Mouse (Mus musculus) limb, embryonic 13.5 days (tissue): ENCODE measurements at regions not wholly inside any gene's neighbourhood (a gene's known extent, or its start where the extent isn't known, plus 50 kb on each side); places are given as distances from the start of the nearest gene placed in this dataset.
A peak's percentile ranks its signal among the peaks of the same experiment; 100 is the strongest.

Source experiments
- ATAC-seq: fragments of 200-750 bp; cut with Nextera tagmentation; 2 replicates; pipeline ENCODE4 v1.8.0; 2017; ENCODE audit warnings: low read depth, moderate number of reproducible peaks, moderate TSS enrichment; ENCODE audit not compliant: low FRiP score
- H3K27ac ChIP-seq: fragments of 300-500 bp; sonication (generic); 2 replicates; pipeline ENCODE4 v1.5.1; 2015; ENCODE audit warnings: inconsistent platforms, mild to moderate bottlenecking, moderate library complexity
- H3K27me3 ChIP-seq: fragments of 300-500 bp; sonication (generic); 2 replicates; pipeline ENCODE4 v1.6.1; 2015; ENCODE audit warnings: mild to moderate bottlenecking, inconsistent platforms
- H3K36me3 ChIP-seq: fragments of 300-500 bp; sonication (generic); 2 replicates; pipeline ENCODE4 v1.6.1; 2015; ENCODE audit warnings: inconsistent platforms, mild to moderate bottlenecking, moderate library complexity
- H3K4me1 ChIP-seq: fragments of 300-500 bp; sonication (generic); 2 replicates; pipeline ENCODE4 v1.6.1; 2015; ENCODE audit warnings: inconsistent platforms
- H3K4me2 ChIP-seq: fragments of 300-500 bp; sonication (generic); replicated peaks from 2 replicates; pipeline ENCODE4 v1.6.1; 2015; ENCODE audit warnings: inconsistent platforms, mild to moderate bottlenecking, moderate library complexity
- H3K4me3 ChIP-seq: fragments of 300-500 bp; sonication (generic); 2 replicates; pipeline ENCODE4 v1.5.1; 2015; ENCODE audit warnings: moderate library complexity, mild to moderate bottlenecking, inconsistent platforms
- H3K9ac ChIP-seq: fragments of 300-500 bp; sonication (generic); 2 replicates; pipeline ENCODE4 v1.6.1; 2015; ENCODE audit warnings: mild to moderate bottlenecking, inconsistent platforms
- H3K9me3 ChIP-seq: fragments of 300-500 bp; sonication (generic); 2 replicates; pipeline ENCODE4 v1.6.1; 2016; ENCODE audit warnings: inconsistent platforms
- WGBS: fragments of 180-500 bp; shearing (Covaris S2); methylation state at CpG from one replicate; pipeline ENCODE4 v1.1.7; 2015; 5-methylcytosine and 5-hydroxymethylcytosine counted together

DNA sequence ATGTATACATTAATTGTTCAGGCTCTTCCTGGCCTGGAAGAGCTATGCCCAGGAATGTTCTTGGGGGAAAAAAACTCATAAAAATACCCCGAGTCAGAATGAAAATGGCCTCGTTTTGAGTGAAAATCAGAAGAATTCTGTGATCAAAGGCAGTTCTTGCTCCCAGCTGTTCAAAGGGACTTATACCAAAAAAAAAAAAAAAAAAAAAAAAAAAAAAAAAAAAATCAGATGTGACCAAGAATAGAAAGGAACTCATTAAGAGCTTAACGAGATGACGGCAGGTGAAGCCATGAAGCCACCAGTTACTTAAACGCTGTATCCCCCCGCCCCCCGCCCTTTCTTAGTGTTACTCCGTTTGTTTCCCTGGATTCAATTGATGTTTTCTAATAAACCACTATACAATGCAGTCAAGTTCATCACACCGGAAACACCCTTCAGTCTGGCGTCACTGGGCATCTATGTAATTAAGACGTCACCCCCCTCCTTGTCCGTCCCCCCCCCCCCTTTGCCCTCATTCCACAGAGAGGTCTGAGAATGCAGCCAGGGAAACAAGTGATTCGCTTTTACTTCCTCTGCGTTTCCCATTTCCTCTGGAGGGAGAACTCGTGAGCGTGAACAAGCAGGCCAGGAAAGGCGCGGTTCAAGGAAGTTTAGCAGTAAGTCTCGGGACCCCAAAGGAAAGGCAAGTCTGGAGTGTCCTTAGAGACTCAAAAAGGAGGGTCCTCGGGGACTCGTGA is 99.1 kb downstream of the Zfp326 start:
- H3K27me3 ChIP-seq: no peaks in the 10 kb centered on the region
- no peaks in the 10 kb centered on the region for H3K9me3 ChIP-seq
- no peaks in the 10 kb centered on the region for H3K36me3 ChIP-seq
- H3K4me3 ChIP-seq: peak overlapping the region; percentile 30
- 20% methylated on average over 21 of the region's 21 CpGs for WGBS
- peaks cover 8% of the 10 kb centered on the region for H3K4me1 ChIP-seq
- no peak for ATAC-seq
- peak overlapping the region; percentile 59 for H3K4me2 ChIP-seq
- H3K27ac ChIP-seq: no peak overlapping the region
- H3K9ac ChIP-seq: no peak overlapping the region

DNA sequence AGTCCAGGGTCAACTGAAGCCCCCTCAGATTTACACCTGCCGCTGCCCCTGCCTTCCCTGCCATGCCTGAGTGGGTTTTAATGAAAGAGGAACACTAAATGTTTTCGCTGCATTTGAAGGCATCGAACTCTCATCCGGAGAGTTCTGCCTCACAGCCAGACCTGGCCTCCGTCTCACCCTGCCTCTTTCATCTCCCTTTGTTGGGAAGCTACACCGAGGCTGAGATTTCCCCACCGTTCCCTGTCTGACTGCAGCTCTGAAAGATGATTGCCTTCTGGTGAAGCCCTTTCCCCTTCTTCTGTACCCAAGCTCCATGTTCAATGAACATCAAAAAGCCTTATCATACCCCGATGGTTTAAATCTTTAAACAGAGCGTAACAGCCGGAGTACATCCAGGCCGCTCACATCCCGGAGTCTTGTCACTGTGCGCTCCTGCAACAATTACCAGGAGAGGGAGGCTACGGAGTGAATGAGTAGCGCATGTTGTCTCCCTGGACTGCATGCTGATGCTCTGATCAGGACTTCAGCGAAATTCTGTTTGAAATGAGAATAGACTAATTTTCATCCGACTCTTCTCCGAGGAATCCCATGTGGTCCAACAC is 98.3 kb downstream of the Zfp326 start:
- Histone ChIP-seq H3K27me3 (no peaks in the 10 kb centered on the region), H3K36me3 (no peaks in the 10 kb centered on the region), H3K27ac (no peak overlapping the region), H3K4me2 (no peak overlapping the region), H3K4me3 (no peak overlapping the region), H3K4me1 (peaks cover 13% of the 10 kb centered on the region), H3K9ac (no peak overlapping the region), H3K9me3 (no peaks in the 10 kb centered on the region)
- 73% methylated on average over 18 of the region's 18 CpGs for WGBS
- ATAC-seq: no peak
